Mouse (Mus musculus) spleen, postnatal 14 days (tissue): ENCODE measurements around the gene Zcchc14.

Experiments
- DNase-seq, 2 experiments: peaks; one replicate each; pipeline ENCODE4 v3.0.0; 2021 to 2022; ENCODE audit warnings: low spot score in 2 of 2

Gene Zcchc14

DNA sequence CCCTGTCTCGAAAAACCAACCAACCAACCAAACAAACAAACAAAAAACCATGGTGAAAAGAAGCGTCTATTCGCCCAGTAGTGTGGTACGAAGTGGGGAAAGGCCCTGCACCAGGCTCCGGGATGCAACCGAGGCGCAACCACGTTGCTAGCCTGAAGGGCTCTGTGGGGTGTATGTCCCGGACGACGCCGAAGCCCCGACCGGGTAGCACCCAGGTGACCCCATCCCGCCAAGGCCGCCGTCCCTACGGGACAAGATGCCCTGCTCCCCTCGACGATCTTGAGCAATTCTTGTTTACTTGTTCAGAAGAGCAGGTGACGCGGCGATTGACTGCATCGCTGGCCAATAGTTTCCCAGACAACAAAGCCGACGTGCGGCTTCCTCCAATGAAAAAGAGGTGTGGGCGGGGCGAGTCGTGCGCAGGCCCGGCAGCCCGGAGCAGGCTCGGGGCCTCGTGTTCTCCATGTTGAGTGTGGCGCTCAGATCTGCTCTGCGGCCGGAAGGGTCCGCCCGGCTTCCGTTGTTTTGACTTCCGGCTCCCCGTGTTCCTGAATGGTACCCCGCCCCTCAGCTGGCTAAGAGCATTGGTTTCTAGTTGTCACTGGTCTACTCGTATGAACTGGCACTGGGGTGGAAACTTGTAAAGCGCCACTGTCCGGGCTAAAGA is 67.4 kb downstream of the Zcchc14 start:
- DNase-seq: peak; percentile 99 to 100

DNA sequence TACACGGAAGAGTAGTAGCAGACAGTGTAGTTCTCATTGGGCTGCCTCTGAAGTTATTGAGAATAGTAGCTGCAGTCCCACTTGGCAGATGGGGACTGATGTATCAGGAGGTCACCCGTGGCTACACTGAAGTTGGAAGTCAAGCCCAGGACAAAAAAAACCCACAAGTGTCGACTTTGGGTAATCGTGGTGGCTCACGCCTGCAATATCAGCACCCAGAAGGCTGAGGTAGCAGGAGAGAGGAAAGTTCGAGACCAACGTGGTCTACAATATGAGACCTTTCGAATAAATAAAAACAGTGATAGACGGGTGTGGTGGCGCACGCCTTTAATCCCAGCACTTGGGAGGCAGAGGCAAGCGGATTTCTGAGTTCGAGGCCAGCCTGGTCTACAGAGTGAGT is 68.0 kb downstream of the Zcchc14 start:
- no peak for DNase-seq

DNA sequence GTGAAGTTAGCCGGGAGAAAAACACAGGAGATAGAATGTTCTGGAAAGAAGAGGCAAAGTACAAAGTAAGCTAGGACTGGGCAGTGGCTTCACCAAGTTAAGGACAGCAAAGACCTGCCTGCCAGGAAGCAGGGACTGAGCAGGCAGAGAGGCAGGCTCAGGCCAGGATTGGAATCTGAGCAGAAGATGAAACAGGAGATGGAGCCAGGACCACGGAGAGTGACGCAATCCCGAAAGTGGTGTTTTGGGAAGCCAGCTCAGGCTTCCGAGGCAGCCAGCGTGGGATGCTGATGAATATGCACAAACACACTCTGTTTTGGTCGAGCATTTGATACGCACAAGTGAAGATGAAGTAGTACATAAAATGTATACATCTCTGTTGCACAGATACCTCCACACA is 69.0 kb downstream of the Zcchc14 start:
- no peak for DNase-seq

- DNase-seq: no peak
Measured at GRCm38 (mm10) chr8:121580465-121580864, 72.2 kb downstream of the Zcchc14 start.

GRCm38 (mm10) chr8:121578676-121579451 is 73.8 kb downstream of the Zcchc14 start, which contains the start of gene Fbxo31:
Fbxo31 (minus strand) TSS chr8:121578806.
- DNase-seq: peak; percentile 82 to 92

DNA sequence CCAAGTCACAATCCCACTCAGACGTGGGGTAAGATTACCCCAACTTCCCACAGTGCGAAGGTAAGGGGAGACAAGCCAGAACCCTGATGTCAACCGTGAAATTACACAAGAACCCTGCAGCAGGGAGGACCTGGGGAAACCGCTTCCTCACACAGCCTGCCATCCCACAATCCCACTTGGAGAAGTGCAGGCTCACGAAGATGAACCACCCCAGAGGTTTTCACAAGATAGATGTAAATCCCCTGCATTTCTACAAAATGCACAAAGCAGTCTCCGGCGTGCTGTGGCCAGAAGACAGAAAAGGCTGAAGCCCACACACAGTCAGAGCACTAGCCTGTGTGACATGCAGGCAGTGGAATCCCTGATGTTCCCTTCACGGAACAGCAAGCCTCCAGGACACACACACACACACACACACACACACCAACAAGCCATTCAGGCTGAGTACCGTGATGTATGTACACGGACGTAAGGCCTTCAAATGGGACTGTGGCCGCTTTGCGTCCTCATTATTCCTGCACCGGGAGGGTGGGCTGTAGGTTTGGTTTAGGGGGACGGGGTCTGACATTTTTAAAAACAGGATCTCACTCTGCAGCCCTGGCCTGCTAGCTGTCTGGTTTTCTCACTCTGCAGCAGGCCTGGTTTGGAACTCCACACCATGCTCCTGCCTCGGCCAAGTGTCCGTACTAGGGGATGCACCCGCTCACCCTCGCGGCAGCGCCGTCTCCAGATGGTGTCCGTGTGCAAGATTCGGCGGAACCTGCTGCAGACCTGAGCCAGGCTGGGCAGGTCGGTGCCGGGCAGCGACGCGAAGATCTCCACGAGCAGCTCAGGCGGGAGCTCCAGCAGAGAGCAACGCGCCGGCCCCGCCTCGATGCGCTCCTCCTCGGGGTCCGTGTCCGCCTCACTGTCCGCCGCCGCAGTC is 74.7 kb downstream of the Zcchc14 start:
- no peak for DNase-seq

DNA sequence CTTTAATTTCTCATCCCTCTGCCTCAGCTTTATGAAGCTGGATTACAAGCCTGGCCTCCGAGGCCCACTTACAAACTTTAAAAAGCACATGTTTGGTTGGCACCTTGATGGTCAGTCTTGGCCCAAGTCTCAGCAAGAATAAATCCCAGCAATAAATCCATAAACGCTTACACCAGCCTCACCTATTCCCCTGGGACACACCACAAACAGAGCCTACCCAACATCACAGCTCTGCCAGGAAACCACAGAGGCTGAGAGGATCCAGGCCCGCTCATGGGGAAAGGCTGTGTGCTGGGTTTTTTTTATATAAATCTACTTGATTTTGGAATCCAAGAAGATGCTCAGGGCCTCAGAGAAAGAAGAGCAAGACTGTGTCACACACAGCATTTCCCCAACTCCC is 77.0 kb downstream of the Zcchc14 start:
- no peak for DNase-seq

GRCm38 (mm10) chr8:121573275-121573674 is 79.4 kb downstream of the Zcchc14 start:
- no peak for DNase-seq

DNA sequence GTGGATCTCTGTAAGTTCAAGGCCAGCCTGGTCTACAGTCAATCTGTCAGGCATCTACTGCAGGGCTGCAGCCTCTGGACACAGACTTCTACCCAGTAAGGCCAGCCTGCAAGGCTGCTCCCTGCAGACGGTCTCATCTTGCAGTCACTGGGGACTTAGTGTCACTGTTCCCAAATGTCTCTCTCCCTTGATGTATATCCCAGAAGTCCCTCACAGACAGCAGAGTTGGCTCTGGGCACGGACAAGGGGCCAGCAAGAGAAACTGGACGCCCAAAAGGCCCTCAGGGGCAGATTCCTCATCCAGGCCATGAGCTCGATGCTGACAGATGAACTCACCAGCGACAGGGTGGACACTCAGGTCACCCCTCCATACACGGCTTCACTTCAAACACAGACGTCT is 80.6 kb downstream of the Zcchc14 start:
- no peak for DNase-seq

DNA sequence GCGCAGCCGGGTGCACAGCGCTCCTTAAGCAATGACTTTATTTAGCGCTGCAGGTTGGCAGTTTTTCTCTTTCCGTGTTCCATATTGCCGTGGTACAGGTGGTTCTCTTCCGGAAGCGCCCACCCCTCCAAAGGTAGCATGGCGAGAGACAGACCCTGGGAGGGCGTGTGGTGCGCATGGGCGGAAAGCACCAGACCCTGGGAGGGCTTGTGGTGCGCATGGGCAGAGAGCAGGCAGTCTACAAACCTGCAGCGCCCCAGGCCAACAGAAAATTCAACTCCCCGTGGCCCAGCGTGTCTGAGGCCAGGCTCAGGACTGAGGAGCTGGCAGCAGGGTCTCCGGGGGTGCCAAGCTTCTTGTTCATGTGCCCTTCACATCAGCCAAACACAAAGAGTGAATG is 81.9 kb downstream of the Zcchc14 start:
- no peak for DNase-seq

DNA sequence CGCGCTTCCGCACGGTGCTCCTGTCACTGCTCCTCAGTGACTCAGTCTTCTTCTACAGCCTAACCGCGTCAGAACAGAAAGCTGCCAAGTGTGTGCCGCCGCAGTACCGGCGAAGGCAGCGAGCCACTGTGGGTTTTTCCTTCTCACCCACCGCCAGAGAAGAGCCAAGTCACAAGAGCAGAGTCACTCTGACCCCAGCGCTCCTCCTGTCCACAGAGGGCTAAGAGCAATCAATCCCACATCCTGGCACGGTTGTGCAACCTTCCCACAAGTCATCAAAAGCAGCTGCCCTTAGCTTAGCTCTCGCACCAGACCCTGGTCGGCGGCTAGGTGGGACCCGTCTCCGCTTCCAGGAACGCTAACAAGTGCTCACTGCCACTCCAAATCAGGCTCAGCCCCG is 82.4 kb downstream of the Zcchc14 start:
- no peak for DNase-seq

GRCm38 (mm10) chr8:121568321-121568720 is 84.4 kb downstream of the Zcchc14 start:
- DNase-seq: no peak

DNA sequence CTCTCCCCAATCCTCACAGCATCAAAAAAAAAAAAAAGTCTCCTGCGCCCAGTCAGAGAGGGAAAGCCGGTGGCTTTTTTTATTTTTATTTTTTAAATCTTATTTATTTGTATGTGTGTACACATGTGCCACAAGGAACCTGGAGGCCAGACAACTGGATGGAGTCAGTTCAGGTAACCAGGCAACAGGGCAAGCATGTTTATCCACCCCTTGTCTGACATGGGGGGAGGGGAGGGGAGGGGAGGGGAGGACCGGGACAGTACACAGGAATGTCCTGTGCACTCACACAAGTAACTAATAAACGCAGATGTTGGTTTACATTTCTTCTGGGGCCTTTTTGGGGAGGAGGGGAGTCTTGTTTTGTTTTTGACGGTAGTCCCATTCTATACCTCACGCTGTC is 89.0 kb downstream of the Zcchc14 start:
- no peak for DNase-seq

DNA sequence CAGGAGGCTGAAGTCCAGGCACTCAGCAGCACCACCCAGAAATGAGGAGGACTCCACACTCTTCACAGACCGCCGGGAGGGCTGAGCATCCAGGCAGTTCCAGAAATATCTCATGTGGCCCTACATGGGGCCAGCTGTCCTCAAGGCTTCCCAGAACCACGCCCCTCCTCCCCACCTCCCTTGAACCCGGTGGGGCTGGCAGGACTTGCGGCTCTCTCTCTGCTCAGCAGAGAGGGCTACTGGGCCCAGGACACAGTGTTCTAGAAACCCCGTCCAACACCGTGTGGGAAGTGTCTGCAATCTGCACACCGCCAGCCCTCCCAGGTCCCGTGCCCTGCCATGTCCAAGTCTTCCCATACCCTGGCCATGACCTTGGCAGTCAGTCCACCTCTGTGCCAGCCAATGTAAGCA is 89.8 kb downstream of the Zcchc14 start:
- no peak for DNase-seq

GRCm38 (mm10) chr8:121561636-121562345 is 90.9 kb downstream of the Zcchc14 start:
- no peak for DNase-seq

DNA sequence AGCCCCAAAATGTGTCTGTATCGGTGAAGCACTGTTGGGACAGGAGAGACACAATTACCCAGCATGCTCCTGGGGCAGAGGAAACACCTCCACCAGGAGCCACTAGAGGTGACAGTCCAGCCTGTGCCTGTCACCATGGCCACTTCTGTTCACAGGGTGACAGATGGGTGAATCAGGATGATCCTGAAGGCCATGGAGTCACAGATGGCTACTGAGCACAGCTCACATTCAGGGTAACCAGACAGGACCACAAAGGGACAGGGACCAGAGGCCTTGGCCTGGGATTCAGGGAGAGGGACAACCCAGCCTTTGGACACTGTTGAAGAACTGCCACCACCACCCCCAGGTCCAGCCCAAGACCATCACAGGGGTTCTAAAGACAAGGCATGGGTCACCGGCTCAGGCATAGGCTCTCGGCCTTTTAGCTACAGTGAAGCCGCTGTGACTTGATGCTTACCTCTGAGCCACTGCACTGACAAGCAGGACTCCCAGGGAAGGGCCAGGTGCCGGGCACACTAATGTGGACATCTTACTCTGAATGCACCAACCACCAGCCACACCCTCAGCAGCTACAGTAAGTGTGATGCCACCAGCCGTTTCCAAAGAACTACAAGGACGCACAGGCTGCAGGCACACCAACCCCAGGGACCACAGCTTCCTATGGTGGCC is 92.1 kb downstream of the Zcchc14 start:
- no peak for DNase-seq

GRCm38 (mm10) chr8:121559801-121560200 is 92.9 kb downstream of the Zcchc14 start:
- no peak for DNase-seq

- no peak for DNase-seq
Measured at GRCm38 (mm10) chr8:121558538-121558937, 94.2 kb downstream of the Zcchc14 start.

- no peak for DNase-seq
Measured at GRCm38 (mm10) chr8:121557746-121558145, 95.0 kb downstream of the Zcchc14 start.

DNA sequence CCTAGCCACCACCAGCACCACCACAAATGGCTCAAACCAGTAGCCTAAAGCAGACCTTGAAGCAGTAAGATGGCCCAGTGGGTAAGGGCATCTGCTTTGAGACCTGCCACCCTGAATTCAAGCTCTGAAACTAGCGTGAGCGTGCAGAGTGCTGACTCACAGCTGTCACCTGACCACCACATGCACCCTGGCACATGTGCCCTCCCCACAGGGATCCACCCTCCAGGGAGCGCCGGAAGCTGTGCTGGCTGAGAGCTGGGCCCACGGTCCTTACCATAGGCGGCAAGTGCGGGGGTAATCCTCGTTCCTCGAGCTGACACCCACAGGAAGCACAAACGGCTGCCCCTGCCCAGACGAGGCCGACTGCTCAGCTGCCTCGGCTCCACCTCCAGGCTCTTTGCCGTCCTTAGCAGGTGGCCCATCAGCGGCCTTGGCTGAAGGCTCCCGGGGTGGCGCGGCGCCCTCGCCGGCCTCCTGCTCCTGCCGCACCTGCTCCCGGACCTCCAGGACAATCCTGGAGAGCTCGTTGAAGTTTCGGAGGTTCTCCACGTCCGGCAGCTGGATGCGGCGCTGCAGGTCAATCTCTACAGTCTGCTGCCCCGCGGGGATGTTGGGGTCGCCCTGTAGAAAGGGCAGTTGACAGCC is 98.7 kb downstream of the Zcchc14 start:
- DNase-seq: no peak

- no peak for DNase-seq
Measured at GRCm38 (mm10) chr8:121552506-121552905, 100.2 kb downstream of the Zcchc14 start.
